Mouse (Mus musculus) splenic B cell, adult 2 months (primary cell): ENCODE measurements around the gene Ccl24.
"Not testable (repeated sequence)": the region's sequence is repeated elsewhere in the genome, so short reads cannot be mapped to it uniquely, and the experiment has no call there.

Source experiments
- DNase-seq: peaks from one replicate; pipeline ENCODE4 v3.0.0-alpha.2; 2011; ENCODE audit warnings: low read depth, low spot score
- H3K27me3 ChIP-seq: 2 replicates; pipeline ENCODE4 v1.6.1; 2012; ENCODE audit warnings: mild to moderate bottlenecking, low read length, moderate library complexity, mixed read lengths; ENCODE audit not compliant: control insufficient read depth, poor library complexity, insufficient read depth, severe bottlenecking
- H3K36me3 ChIP-seq: 2 replicates; pipeline ENCODE4 v1.6.1; 2012; ENCODE audit warnings: mild to moderate bottlenecking, low read length, moderate library complexity, mixed read lengths; ENCODE audit not compliant: control insufficient read depth, poor library complexity, insufficient read depth, severe bottlenecking

Gene Ccl24

DNA sequence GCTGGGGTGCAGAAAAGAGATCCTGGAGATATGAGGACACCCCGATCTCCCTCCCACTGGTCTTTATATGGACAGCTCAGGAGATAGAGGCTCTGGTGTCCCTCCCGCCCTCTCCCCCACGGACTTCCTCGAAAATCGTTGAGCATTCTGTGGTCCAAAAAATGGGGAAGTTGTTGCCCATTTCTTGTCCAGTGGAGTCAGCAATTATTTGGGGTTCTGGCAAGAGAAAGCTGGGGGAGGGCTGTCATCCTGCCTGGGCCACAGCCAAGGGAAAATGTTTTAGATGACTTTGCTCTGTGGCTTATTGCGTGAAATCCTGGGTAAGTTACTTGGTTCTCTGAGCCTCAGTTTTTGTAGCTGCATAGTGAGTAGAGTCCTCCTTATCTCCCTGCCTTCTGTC, at the start of gene Ccl24:
Ccl24 (minus strand) TSS at position 44 of the 400 bp plus-strand sequence.
- no peaks in the 10 kb centered on the region for H3K27me3 ChIP-seq
- H3K36me3 ChIP-seq = no peaks in the 10 kb centered on the region
- DNase-seq = no peak

DNA sequence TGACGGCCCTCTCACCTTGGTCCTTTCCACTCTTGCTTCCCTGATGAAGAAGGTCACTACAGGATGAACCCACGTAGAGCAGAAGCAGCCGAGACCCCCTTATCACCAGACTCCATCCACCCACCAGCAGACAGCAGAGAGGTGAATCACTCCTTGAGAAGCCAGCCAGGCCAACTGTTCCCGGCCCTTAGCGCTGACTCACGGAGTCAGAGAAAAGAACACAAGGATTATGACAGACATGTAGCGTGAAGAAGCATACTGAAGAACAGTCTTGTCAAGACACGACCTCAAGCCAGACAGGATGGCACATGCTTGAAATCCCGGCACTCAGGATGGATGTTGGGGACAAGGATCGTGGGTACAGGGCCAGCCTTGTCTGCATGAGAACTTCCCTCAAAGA, 48.9 kb upstream of the Ccl24 start:
- Histone ChIP-seq H3K36me3 (no peaks in the 10 kb centered on the region), H3K27me3 (no peaks in the 10 kb centered on the region)
- DNase-seq = no peak

DNA sequence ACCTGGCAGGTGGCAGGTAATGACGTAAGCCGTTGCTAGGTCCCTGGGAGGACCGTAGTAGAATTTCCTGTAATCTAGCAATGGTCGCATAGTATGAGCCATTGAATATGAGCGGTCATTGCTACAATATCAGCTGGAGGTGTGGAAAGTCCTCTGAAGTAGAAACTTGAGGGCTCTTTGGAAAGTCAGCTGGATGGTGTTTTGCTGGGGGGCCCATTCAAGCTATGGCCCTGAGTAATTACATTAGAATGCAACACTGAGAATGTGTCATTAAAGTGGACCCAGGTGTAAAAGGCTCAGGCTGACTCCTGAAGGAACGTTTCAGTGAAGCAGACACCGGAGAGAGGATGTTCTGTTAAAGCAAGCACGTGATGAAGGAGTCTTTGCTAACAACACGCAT, 47.7 kb upstream of the Ccl24 start:
- Histone ChIP-seq H3K36me3 (no peaks in the 10 kb centered on the region), H3K27me3 (no peaks in the 10 kb centered on the region)
- no peak for DNase-seq

DNA sequence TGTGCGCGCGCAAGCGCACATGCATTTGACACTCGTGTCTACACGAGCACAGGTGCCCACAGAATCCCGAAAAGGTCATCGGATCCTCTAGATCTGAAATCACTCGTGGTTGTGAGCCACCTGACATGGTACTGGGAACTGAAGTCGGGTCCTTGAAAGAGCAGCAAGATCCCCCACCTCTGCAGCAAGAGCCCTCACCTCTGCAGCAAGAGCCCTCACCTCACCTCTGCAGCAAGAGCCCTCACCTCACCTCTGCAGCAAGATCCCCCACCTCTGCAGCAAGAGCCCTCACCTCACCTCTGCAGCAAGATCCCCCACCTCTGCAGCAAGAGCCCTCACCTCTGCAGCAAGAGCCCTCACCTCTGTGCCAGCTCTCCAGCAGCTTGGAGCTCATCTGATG, 46.9 kb upstream of the Ccl24 start:
- not testable (repeated sequence) for H3K36me3 ChIP-seq, DNase-seq, H3K27me3 ChIP-seq

DNA sequence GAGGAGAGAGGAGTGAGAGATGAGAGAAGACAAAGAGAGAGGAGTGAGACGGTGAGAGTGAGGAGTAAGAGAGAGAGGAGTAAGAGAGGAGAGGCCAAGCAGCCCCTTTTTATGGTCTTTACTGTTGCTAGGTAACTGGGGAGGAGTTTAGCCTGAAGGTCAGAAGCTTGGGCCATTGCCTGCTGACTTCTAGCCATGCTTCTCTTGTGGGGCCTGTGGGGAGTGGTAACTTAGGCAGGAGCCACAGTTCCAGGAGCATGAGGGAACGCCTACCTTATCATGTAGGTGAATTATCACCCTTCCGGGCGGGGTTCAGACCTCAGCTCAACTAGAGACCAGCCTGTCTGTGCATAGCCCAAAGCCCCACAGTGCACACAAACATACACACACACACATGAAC, 36.9 kb upstream of the Ccl24 start:
- no peaks in the 10 kb centered on the region for H3K27me3 ChIP-seq
- no peak for DNase-seq
- H3K36me3 ChIP-seq = no peaks in the 10 kb centered on the region

DNA sequence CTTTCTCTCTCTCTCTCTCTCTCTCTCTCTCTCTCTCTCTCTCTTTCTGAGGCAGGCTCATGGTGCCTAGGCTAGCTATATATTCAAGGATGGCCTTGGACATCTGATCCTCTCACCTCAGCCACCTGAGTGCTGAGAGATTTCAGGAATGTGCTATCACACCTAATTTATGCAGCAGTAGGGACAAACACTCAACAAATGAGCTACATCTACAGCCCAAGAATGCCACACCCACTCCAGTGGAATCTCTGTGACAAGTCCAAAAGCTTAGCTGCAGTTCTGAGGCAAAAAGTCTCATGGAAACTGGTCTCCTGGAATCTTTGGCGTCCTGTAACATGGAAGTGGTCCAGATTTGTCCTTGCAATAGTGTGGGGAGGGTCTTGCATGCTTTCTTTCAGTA, 34.7 kb upstream of the Ccl24 start:
- no peaks in the 10 kb centered on the region for H3K27me3 ChIP-seq
- no peaks in the 10 kb centered on the region for H3K36me3 ChIP-seq
- no peak for DNase-seq

DNA sequence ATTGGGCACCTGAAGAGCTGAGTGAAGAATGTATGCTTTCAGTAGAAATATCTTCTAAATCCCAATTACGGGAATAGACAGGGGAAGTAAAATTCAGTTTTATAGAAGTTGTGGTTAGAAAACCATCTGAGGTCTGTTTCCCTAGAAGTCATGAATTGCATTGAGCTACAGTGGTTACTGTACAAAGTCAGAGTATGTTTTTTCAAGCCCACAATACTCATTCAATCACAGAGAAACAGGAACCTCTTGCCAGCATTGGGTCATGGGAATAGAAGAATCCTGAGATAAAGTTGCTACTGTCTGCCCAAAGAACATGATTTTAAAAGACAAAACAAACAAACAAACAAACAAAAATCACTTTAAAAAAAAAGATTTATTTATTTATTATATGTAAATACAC, 33.9 kb upstream of the Ccl24 start:
- not testable (repeated sequence) for DNase-seq, H3K36me3 ChIP-seq, H3K27me3 ChIP-seq

DNA sequence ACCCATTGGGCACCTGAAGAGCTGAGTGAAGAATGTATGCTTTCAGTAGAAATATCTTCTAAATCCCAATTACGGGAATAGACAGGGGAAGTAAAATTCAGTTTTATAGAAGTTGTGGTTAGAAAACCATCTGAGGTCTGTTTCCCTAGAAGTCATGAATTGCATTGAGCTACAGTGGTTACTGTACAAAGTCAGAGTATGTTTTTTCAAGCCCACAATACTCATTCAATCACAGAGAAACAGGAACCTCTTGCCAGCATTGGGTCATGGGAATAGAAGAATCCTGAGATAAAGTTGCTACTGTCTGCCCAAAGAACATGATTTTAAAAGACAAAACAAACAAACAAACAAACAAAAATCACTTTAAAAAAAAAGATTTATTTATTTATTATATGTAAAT, 31.8 kb upstream of the Ccl24 start:
- H3K36me3 ChIP-seq, DNase-seq, H3K27me3 ChIP-seq: not testable (repeated sequence)

DNA sequence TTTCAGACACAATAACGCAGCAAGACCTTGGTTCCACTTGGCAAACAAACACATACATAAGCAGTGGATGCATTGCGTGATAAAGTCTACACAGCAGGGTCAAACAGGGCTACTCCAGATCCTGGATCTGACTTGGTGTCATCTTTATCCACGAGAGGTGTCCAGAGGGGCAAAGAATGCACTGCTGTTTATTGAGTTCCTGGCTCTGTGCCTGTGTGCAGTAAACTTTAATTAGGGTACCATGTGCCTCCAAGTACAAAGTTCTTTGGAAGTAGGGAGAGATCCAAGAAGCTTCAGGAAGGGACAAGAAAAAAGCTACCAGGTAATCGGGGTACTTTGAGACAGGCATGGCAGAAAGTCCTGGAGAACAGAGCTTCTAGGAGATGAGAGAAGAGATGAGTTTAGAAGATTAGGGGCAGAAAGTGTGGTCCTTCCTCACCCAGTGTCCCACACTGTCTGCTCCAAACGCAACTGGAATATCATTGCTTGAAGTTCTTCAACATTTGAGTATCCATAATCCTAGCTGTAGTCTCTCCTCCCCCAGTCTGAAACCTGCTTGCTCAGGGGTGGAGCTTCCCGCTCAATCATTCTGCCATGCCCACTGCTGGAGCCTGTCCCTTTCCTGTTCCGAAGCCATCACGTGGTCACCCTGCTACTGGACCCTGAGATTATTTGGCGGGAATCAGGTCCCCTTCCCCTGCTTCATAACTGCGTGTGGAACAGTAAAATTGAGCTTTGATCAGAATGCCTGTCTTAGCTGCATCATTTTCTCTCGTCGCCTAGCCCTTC, 17.3 kb upstream of the Ccl24 start:
- no peaks in the 10 kb centered on the region for H3K36me3 ChIP-seq
- H3K27me3 ChIP-seq = no peaks in the 10 kb centered on the region
- DNase-seq = no peak

DNA sequence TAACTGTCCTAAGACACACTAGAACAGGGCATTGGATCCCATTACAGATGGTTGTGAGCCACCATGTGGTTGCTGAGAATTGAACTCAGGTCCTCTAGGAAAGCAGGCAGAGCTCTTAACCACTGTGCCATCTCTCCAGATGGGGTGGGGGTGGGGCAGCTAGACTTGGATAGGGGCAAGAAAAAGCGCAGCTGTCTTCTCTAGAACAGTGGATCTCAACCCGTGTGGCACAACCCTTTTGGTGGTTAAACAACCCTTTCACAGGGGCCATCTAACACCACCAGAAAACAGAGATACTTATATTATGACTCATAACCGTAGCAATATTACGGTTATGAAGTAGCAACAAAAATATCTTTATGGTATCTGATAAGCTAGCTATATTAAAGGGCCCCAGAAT, 14.9 kb upstream of the Ccl24 start:
- no peaks in the 10 kb centered on the region for H3K36me3 ChIP-seq
- no peak for DNase-seq
- no peaks in the 10 kb centered on the region; the same call in 1 of the 2 replicates for H3K27me3 ChIP-seq

DNA sequence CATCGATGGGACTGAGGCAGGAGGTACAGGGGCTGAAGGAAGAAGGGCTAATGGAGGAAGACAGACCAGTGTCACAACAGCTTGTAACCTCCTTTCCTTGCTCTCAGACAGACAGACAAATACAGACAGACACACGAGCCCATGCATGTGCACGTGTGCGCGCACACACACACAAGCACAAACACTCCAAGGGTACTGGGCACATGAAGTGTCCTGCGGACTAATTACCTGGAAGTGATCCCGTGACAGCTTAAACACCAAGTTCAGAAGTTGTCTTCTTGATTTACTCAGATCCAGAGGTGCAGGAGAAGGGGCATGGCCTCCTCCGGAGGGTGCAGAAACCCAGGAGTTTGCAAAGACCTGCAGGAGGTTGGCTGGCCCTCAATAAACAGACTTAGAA, 12.8 kb upstream of the Ccl24 start:
- Histone ChIP-seq H3K36me3 (no peaks in the 10 kb centered on the region), H3K27me3 (no peaks in the 10 kb centered on the region; the same call in 1 of the 2 replicates)
- DNase-seq = no peak

DNA sequence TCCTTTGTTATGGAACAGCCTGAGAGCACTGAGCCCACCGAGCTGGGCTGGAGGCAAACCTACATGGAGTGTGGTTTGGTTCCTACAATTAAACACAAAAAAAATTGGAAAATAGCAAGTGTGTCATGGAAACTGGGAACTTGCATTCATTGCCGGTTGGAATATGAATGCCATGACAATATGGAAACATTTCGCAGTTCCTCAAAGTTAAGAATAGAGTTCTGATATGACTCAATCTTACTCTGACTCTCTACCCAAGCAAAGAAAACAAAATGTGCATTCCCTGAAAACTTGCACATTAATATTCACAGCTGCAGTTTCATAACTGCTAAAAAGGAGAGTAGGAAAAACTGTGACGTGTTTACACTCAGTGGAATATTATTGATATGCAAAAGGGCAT, 9.5 kb upstream of the Ccl24 start:
- no peaks in the 10 kb centered on the region for H3K36me3 ChIP-seq
- H3K27me3 ChIP-seq = no peaks in the 10 kb centered on the region; the same call in 1 of the 2 replicates
- DNase-seq = no peak

DNA sequence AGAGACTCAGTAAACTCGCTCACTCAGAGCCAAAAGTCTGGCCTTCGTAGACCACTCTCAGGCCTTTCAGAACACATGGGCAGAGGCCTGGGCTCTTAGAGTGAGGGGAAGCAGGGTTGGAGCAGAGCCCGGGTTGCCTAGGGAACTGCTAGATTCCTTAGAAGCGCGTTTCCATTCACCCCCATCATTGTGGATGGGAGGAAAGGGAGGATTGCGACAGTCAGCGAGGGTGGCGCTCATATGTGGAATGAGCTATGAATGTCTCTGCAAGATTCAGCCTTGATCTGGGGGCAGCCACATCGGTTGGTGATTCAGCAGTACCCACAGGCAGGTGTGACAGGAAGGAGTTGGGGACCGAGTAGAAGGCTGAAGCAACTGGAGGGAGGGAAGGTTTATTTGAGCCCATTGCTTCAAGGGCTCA, 6.5 kb upstream of the Ccl24 start:
- no peak for DNase-seq
- Histone ChIP-seq H3K27me3 (no peaks in the 10 kb centered on the region; the same call in 1 of the 2 replicates), H3K36me3 (no peaks in the 10 kb centered on the region)

DNA sequence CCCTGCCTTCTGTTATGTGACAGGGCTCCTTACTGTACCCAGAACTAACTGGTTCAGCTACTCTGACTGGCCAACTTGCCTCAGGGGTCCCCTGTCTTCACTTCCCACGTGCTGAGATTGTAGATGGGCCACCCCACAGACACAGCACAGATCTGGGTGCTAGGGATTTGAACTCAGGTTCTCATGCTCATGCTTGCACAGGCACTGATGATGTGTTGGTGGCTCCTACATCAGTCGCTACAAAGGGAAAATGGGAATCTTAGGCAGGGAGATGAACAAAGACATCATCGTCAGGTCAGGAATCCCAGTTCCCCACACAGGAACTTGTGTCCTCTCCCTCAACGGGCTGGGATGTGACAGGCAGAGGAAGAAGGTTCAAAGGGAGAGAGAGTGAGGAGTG, 3.2 kb upstream of the Ccl24 start:
- DNase-seq = no peak
- Histone ChIP-seq H3K27me3 (no peaks in the 10 kb centered on the region), H3K36me3 (no peaks in the 10 kb centered on the region)

DNA sequence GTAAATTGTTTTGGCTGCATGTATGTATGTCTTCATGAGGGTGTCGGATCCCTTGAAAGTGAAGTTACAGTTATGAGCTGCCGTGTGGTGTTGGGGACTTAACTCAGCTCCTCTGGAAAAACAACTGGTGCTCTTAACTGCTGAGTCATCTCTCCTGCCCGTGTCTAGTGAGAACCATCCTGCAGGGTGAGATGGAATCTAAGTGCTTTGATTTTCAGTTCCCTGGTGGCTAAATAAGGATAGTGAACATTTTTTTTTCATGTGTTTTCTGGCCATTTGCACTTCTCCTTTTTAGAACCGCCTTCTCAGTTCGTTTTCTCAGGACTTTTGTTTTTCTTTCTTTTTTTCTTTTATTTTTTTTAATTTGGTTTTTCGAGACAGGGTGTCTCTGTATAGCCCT, 4.2 kb downstream of the Ccl24 start:
- no peaks in the 10 kb centered on the region for H3K27me3 ChIP-seq
- DNase-seq = peak; percentile 50
- no peaks in the 10 kb centered on the region for H3K36me3 ChIP-seq
